ENCODE assay signal across 9 mouse cellular contexts in genomic region chr2:28418034-28418433, GRCm38 (mm10). TPM values are rescaled to one million over a fixed set of nuclear protein-coding genes. Genes with fewer than 3 reads are reported as not detected.
DNase-seq lines count a peak whose midpoint lies in the region; ATAC-seq and TF ChIP-seq lines count a peak whose summit lies in the region.
"Had no signal": no experiment of that assay in that cellular context is flagged by ENCODE, and none has a peak within 500 bp of the region (broad histone marks: within the 10 kb centered on the region; RNA-seq: fewer than 3 reads in every experiment).

No protein-coding gene starts in this region.

- in situ Hi-C loops in ES-E14 (cut with MboI; ENCODE audit: low sequenced_read_pairs in 2 of 2, unreplicated experiment in 2 of 2): loop anchor here (10.0 to 25.0 kb wide), 4 partner anchors 213 to 643 kb away; no protein-coding TSS in a partner anchor

- H3K4me2 ChIP-seq in forebrain, embryonic 11.5 days (ENCODE audit: low read depth, low read length, severe bottlenecking): no peak overlapping the region
- H3K4me2 ChIP-seq in lung, postnatal 0 days (replicated peaks; ENCODE audit: low read depth, low read length): no peak overlapping the region
- H3K4me2 ChIP-seq: limb, embryonic 13.5 days had no signal

- H3K36me3 ChIP-seq in ES-E14 (ENCODE audit: control insufficient read depth, insufficient read depth, low read length, poor library complexity, severe bottlenecking): no peaks in the 10 kb centered on the region
- H3K36me3 ChIP-seq in forebrain, embryonic 11.5 days (ENCODE audit: control insufficient read depth, insufficient read depth, low read length): no peaks in the 10 kb centered on the region
- H3K36me3 ChIP-seq in lung, postnatal 0 days (ENCODE audit: insufficient read depth, low read length): no peaks in the 10 kb centered on the region
- H3K36me3 ChIP-seq: limb, embryonic 13.5 days had no signal

- peak; percentile 92 for TF ChIP-seq CTCF in lung, postnatal 0 days (IDR thresholded peaks at IDR 0.05)

- no peaks in the 10 kb centered on the region for H3K4me1 ChIP-seq in ES-E14 (ENCODE audit: control insufficient read depth in 2 of 2, insufficient read depth in 2 of 2, low read length in 2 of 2, poor library complexity in 1 of 2)
- H3K4me1 ChIP-seq in forebrain, embryonic 11.5 days (replicated peaks; ENCODE audit: control insufficient read depth, insufficient read depth, low read length): peaks cover 3% of the 10 kb centered on the region; the same call in 1 of the 2 replicates
- no peaks in the 10 kb centered on the region for H3K4me1 ChIP-seq in lung, postnatal 0 days (ENCODE audit: insufficient read depth, low read depth, low read length)

- peak; percentile 65 for DNase-seq in ES-E14 (ENCODE audit: low read depth, low spot score)
- peak; percentile 71 for DNase-seq in c-Kit-positive CD71-negative TER-119-negative erythroid progenitor cells, embryonic 14.5 days (ENCODE audit: low read depth)
- DNase-seq in forebrain, embryonic 11.5 days (ENCODE audit: low spot score): peak; percentile 94
- peak; percentile 94 for DNase-seq in heart, postnatal 4 days
- peak; percentile 83 to 94 for DNase-seq in layer of hippocampus, adult 18-20 months (ENCODE audit: low spot score in 2 of 2)
- peak; percentile 78 for DNase-seq in lung, postnatal 0 days (ENCODE audit: low spot score)
- DNase-seq in retina, adult 2 months (ENCODE audit: low read depth, low spot score): peak; percentile 62
- peak; percentile 72 for DNase-seq in thymus, postnatal 25 days

- H3K9ac ChIP-seq in ES-E14 (ENCODE audit: insufficient read depth, low read depth, low read length, poor library complexity, severe bottlenecking): no peak overlapping the region
- no peak overlapping the region for H3K9ac ChIP-seq in forebrain, embryonic 11.5 days (ENCODE audit: low read length)
- H3K9ac ChIP-seq in lung, postnatal 0 days (replicated peaks; ENCODE audit: low read depth): no peak overlapping the region
- H3K9ac ChIP-seq: limb, embryonic 13.5 days had no signal

- no peak overlapping the region for H3K27ac ChIP-seq in ES-E14 (ENCODE audit: insufficient read depth, low read depth, low read length, poor library complexity, severe bottlenecking)
- H3K27ac ChIP-seq in forebrain, embryonic 11.5 days (ENCODE audit: low read depth, low read length): no peak overlapping the region
- H3K27ac ChIP-seq in lung, postnatal 0 days (ENCODE audit: low read length): no peak overlapping the region
- H3K27ac ChIP-seq: limb, embryonic 13.5 days had no signal

- 34% methylated on average over 2 of the region's 2 CpGs for WGBS in forebrain, embryonic 11.5 days
- 33% methylated on average over 2 of the region's 2 CpGs for WGBS in lung, postnatal 0 days

- H3K4me3 ChIP-seq in ES-E14 (ENCODE audit: insufficient read depth in 1 of 2, low read depth in 1 of 2, low read length in 2 of 2, poor library complexity in 1 of 2, severe bottlenecking in 1 of 2): no peak overlapping the region
- no peak overlapping the region for H3K4me3 ChIP-seq in forebrain, embryonic 11.5 days (ENCODE audit: low read depth, low read length)
- H3K4me3 ChIP-seq in lung, postnatal 0 days (ENCODE audit: low read depth, low read length): no peak overlapping the region
- H3K4me3 ChIP-seq: limb, embryonic 13.5 days had no signal

- no peak for TF ChIP-seq EP300 in lung, postnatal 0 days (IDR thresholded peaks at IDR 0.05)

- no peaks in the 10 kb centered on the region for H3K9me3 ChIP-seq in ES-E14 (ENCODE audit: control insufficient read depth, insufficient read depth, low read depth, low read length)
- H3K9me3 ChIP-seq in forebrain, embryonic 11.5 days (ENCODE audit: control insufficient read depth, low read length): no peaks in the 10 kb centered on the region
- H3K9me3 ChIP-seq in lung, postnatal 0 days (ENCODE audit: low read length): no peaks in the 10 kb centered on the region
- H3K9me3 ChIP-seq: limb, embryonic 13.5 days had no signal

- ATAC-seq in forebrain, embryonic 11.5 days (replicated peaks; ENCODE audit: low FRiP score): no peak
- peak; percentile 51 for ATAC-seq in lung, postnatal 0 days

- H3K27me3 ChIP-seq in forebrain, embryonic 11.5 days (ENCODE audit: control insufficient read depth, insufficient read depth, low read length): no peaks in the 10 kb centered on the region
- H3K27me3 ChIP-seq in lung, postnatal 0 days (replicated peaks; ENCODE audit: insufficient read depth, low read length): no peaks in the 10 kb centered on the region
- H3K27me3 ChIP-seq: limb, embryonic 13.5 days had no signal

TF ChIP-seq in ES-E14, 5 proteins besides CTCF, POLR2A, EP300 and RAD21:
- peak; percentile 78; the same call in 1 of the 2 replicates for TF ChIP-seq ZC3H11A (IDR thresholded peaks at IDR 0.05; ENCODE audit: borderline replicate concordance, low read depth, low read length)
- TF ChIP-seq HCFC1 (IDR thresholded peaks at IDR 0.05; ENCODE audit: borderline replicate concordance, insufficient read depth, low read length): no peak
- TF ChIP-seq CHD2 (IDR thresholded peaks at IDR 0.05; ENCODE audit: low read depth, low read length): no peak

RNA-seq across cellular contexts. Expression of gene Ppp1r26, which starts 28.6 kb away (rescaled TPM):
- total RNA-seq in ES-E14 (2012; rRNA removed): 2.4 and 2.5 TPM in 2 replicates
- 7.4 and 7.8 TPM in 2 replicates for polyA plus RNA-seq in forebrain, embryonic 11.5 days (2014; fragmentation: Nextera tagmentation; extraction: Ambion mirVana)
- total RNA-seq in heart, postnatal 4 days (2021): 1 to 10 TPM; 6.9 to 7.4 TPM
- total RNA-seq in layer of hippocampus, adult 18-20 months (2021): 10 to 100 TPM; 16.8 to 17.7 TPM
- 1.6 and 2.4 TPM in 2 replicates for polyA plus RNA-seq in lung, postnatal 0 days (2015; fragmentation: Nextera tagmentation; extraction: Ambion mirVana)

RNA-seq across cellular contexts. Expression of gene 1700007K13Rik, which starts 48.1 kb away (rescaled TPM):
- total RNA-seq in ES-E14 (2012; rRNA removed): 12.9 and 14.2 TPM in 2 replicates
- 1.6 and 2.2 TPM in 2 replicates for polyA plus RNA-seq in forebrain, embryonic 11.5 days (2014; fragmentation: Nextera tagmentation; extraction: Ambion mirVana)
- not detected for total RNA-seq in heart, postnatal 4 days (2021)
- 1 to 10 TPM; 2.7 to 4.5 TPM for total RNA-seq in layer of hippocampus, adult 18-20 months (2021)
- 13.5 and 18.3 TPM in 2 replicates for polyA plus RNA-seq in lung, postnatal 0 days (2015; fragmentation: Nextera tagmentation; extraction: Ambion mirVana)

RNA-seq across cellular contexts. Expression of gene Mrps2, which starts 49.8 kb away (rescaled TPM):
- total RNA-seq in ES-E14 (2012; rRNA removed): 24.9 and 29.9 TPM in 2 replicates
- 67.2 and 70.6 TPM in 2 replicates for polyA plus RNA-seq in forebrain, embryonic 11.5 days (2014; fragmentation: Nextera tagmentation; extraction: Ambion mirVana)
- total RNA-seq in heart, postnatal 4 days (2021): 10 to 100 TPM; 48.3 to 50.4 TPM
- 10 to 100 TPM; 36.5 to 42.1 TPM for total RNA-seq in layer of hippocampus, adult 18-20 months (2021)
- polyA plus RNA-seq in lung, postnatal 0 days (2015; fragmentation: Nextera tagmentation; extraction: Ambion mirVana): 20.8 and 21.8 TPM in 2 replicates
